Mouse (Mus musculus): ENCODE results near the gene Ngp. TPM values are rescaled to one million over a fixed set of nuclear protein-coding genes. Genes with fewer than 3 reads are reported as not detected.

Gene Ngp
- polyA plus RNA-seq, 2 experiments, result 1.5 to 5.9 TPM

DNA sequence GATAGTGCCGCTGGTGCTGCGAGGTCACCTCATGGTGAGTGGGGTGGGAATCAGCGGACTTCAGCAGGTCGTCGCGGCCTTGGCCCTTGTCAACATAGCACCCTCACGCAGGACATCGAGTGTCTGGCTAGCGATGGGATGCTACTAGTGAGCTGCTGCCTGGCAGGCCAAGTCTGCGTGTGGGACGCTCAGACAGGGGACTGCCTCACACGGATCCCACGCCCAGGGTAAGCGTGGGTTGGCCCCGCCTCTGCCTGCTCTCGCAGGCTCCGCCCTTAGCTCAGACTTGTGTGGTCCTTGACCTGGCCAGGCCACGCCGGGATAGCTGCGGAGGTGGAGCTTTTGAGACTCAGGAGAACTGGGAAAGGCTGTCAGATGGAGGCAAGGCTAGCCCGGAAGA, 38.9 kb upstream of the Ngp start:
- Histone ChIP-seq H3K4me1 (ENCODE audit: control insufficient read depth, insufficient read depth, low read length) (no peaks in the 10 kb centered on the region), H3K9me3 (ENCODE audit: control insufficient read depth, low read length) (no peaks in the 10 kb centered on the region), H3K27ac (replicated peaks; ENCODE audit: low read depth, low read length) (no peak overlapping the region), H3K9ac (ENCODE audit: low read depth, low read length, severe bottlenecking) (no peak overlapping the region), H3K4me2 (replicated peaks; ENCODE audit: low read depth, low read length, severe bottlenecking) (no peak overlapping the region), H3K36me3 (ENCODE audit: control insufficient read depth, insufficient read depth, low read length) (peaks cover 86% of the 10 kb centered on the region), H3K27me3 (ENCODE audit: control insufficient read depth, insufficient read depth, low read length) (no peaks in the 10 kb centered on the region), H3K4me3 (replicated peaks; ENCODE audit: low read length) (no peak overlapping the region)
- no peak for TF ChIP-seq POLR2A (IDR thresholded peaks at IDR 0.05; ENCODE audit: borderline replicate concordance, extremely low read depth, insufficient read depth, insufficient read length)
- 0 out of 2 replicates have a peak, but pooled peaks have one; percentile 14 for ATAC-seq (ENCODE audit: low FRiP score, low read depth)
- no peak for DNase-seq (ENCODE audit: low spot score)
- 40% methylated on average over 20 of the region's 21 CpGs for WGBS

DNA sequence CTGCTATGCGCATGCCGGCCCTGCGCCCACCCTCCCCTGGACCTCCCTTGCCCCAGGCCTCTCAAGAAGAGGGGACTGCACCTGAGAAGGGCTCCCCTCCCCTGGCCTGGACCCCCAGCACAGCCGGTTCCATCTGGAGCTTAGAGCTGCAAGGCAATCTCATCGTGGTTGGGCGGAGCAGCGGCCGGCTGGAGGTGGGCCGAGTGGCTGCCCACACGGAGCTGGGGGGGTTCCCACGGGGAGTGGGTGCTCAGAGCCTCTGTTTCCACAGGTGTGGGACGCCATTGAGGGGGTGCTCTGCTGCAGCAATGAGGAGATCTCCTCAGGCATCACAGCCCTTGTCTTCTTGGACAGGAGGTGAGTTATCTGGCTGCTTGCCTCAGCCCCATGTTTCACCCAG, 38.3 kb upstream of the Ngp start:
- H3K27me3 ChIP-seq (ENCODE audit: control insufficient read depth, insufficient read depth, low read length), result no peaks in the 10 kb centered on the region
- no peaks in the 10 kb centered on the region for H3K4me1 ChIP-seq (ENCODE audit: control insufficient read depth, insufficient read depth, low read length)
- DNase-seq (ENCODE audit: low spot score) (no peak), ATAC-seq (ENCODE audit: low FRiP score, low read depth) (no peak)
- no peak for TF ChIP-seq POLR2A (IDR thresholded peaks at IDR 0.05; ENCODE audit: borderline replicate concordance, extremely low read depth, insufficient read depth, insufficient read length)
- H3K27ac ChIP-seq (replicated peaks; ENCODE audit: low read depth, low read length), result no peak overlapping the region
- no peak overlapping the region for H3K9ac ChIP-seq (ENCODE audit: low read depth, low read length, severe bottlenecking)
- no peaks in the 10 kb centered on the region for H3K9me3 ChIP-seq (ENCODE audit: control insufficient read depth, low read length)
- no peak overlapping the region for H3K4me2 ChIP-seq (replicated peaks; ENCODE audit: low read depth, low read length, severe bottlenecking)
- peaks cover 92% of the 10 kb centered on the region for H3K36me3 ChIP-seq (ENCODE audit: control insufficient read depth, insufficient read depth, low read length)
- WGBS, result 70% methylated on average over 12 of the region's 12 CpGs
- no peak overlapping the region for H3K4me3 ChIP-seq (replicated peaks; ENCODE audit: low read length)

DNA sequence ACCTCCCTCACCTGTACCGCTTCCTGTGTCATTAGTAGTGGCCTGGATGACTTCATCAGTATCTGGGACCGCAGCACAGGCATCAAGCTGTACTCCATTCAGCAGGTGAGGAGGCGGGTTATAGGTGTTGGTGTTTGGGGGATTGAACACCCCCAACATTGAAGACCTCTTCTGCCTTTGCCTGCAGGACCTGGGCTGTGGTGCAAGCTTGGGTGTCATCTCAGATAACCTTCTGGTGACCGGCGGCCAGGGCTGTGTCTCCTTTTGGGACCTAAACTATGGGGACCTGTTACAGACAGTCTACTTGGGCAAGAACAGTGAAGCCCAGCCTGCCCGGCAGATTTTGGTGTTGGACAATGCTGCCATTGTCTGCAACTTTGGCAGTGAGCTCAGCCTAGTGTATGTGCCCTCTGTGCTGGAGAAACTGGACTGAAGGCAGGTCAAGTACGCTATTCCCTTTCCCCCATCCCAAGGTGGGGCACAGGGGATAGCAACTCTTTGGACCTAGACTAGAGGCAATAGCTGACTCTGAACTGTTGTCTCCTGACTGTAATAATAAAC, 35.1 kb upstream of the Ngp start:
- Histone ChIP-seq H3K4me1 (ENCODE audit: control insufficient read depth, insufficient read depth, low read length) (no peaks in the 10 kb centered on the region), H3K27ac (replicated peaks; ENCODE audit: low read depth, low read length) (no peak overlapping the region), H3K9me3 (ENCODE audit: control insufficient read depth, low read length) (no peaks in the 10 kb centered on the region), H3K27me3 (ENCODE audit: control insufficient read depth, insufficient read depth, low read length) (no peaks in the 10 kb centered on the region), H3K4me3 (replicated peaks; ENCODE audit: low read length) (no peak overlapping the region), H3K4me2 (replicated peaks; ENCODE audit: low read depth, low read length, severe bottlenecking) (no peak overlapping the region), H3K9ac (ENCODE audit: low read depth, low read length, severe bottlenecking) (no peak overlapping the region), H3K36me3 (ENCODE audit: control insufficient read depth, insufficient read depth, low read length) (peaks cover 96% of the 10 kb centered on the region)
- ATAC-seq (ENCODE audit: low FRiP score, low read depth) (no peak), DNase-seq (ENCODE audit: low spot score) (no peak)
- 85% methylated on average over 7 of the region's 7 CpGs for WGBS
- TF ChIP-seq POLR2A (IDR thresholded peaks at IDR 0.05; ENCODE audit: borderline replicate concordance, extremely low read depth, insufficient read depth, insufficient read length), result no peak

DNA sequence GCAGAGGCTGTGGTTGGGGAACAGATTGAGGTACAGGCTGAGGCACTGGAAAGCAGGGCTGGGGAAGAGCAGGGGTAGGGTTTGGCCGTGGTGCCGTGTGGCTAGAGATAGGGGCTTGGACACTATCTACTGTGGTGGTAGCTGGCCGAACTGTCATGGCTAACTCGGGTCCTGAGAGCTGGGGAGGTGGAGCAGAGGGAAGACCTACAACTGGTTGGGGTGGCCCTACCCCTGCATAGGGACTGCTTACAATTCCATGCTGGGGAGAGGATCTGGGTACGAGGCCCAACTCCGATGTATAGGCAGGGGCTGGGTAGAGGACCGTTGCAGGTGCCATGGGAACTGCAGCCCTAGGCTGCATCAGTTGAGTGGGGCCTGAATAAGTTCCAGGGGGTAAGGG, 31.5 kb upstream of the Ngp start:
- Histone ChIP-seq H3K4me2 (replicated peaks; ENCODE audit: low read depth, low read length, severe bottlenecking) (no peak overlapping the region), H3K9ac (ENCODE audit: low read depth, low read length, severe bottlenecking) (no peak overlapping the region), H3K4me1 (ENCODE audit: control insufficient read depth, insufficient read depth, low read length) (no peaks in the 10 kb centered on the region), H3K27me3 (ENCODE audit: control insufficient read depth, insufficient read depth, low read length) (no peaks in the 10 kb centered on the region), H3K27ac (replicated peaks; ENCODE audit: low read depth, low read length) (no peak overlapping the region), H3K9me3 (ENCODE audit: control insufficient read depth, low read length) (no peaks in the 10 kb centered on the region), H3K4me3 (replicated peaks; ENCODE audit: low read length) (no peak overlapping the region), H3K36me3 (ENCODE audit: control insufficient read depth, insufficient read depth, low read length) (peaks cover 99% of the 10 kb centered on the region)
- TF ChIP-seq POLR2A (IDR thresholded peaks at IDR 0.05; ENCODE audit: borderline replicate concordance, extremely low read depth, insufficient read depth, insufficient read length), result no peak
- ATAC-seq (ENCODE audit: low FRiP score, low read depth), result no peak
- DNase-seq (ENCODE audit: low spot score), result no peak
- 94% methylated on average over 7 of the region's 7 CpGs for WGBS

DNA sequence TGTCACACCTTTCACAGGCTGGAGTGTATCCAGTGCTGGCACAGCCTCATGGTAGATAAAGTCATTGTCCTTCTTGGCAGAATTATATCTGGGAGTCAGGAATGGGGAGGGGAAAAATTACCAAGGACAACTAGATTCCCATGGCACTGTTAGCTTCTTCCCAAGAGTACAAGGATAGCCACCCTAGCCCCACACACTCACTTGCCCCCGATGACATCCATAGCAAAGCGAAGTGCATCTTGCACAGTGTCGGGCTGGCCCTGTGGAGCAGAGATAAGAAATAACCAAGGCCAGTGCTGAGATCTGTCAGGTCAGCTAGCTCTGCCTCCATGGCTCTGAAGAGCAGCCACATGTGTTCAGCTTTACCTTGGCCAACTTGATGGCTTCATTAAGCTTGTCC, 28.7 kb upstream of the Ngp start:
- 94% methylated on average over 3 of the region's 3 CpGs for whole genome bisulfite sequencing
- H3K36me3 ChIP-seq (ENCODE audit: control insufficient read depth, insufficient read depth, low read length), result peaks cover 95% of the 10 kb centered on the region
- no peak for TF ChIP-seq POLR2A (IDR thresholded peaks at IDR 0.05; ENCODE audit: borderline replicate concordance, extremely low read depth, insufficient read depth, insufficient read length)

DNA sequence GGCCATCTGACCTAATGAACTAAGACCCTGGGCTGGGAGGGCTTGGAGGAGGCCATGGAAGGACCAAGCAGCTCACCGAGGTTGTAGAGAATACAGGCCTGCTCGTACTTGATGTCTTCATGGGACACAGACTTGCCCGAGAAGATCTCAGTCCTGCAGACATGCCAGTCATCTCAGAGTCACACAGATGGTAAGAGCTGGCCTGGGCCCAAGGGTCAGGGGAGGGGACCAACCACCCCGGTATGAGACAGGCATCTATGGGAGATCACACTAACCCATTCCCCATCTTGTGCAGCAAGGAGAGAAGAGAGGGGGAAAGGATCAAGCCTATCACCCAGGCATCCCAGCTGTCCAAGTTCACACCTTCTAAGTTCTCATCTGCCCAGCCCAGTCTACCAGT, 26.3 kb upstream of the Ngp start:
- no peak for TF ChIP-seq POLR2A (IDR thresholded peaks at IDR 0.05; ENCODE audit: borderline replicate concordance, extremely low read depth, insufficient read depth, insufficient read length)
- H3K4me2 ChIP-seq (replicated peaks; ENCODE audit: low read depth, low read length, severe bottlenecking), result no peak overlapping the region
- H3K9me3 ChIP-seq (ENCODE audit: control insufficient read depth, low read length), result no peaks in the 10 kb centered on the region
- H3K4me1 ChIP-seq (ENCODE audit: control insufficient read depth, insufficient read depth, low read length), result no peaks in the 10 kb centered on the region
- H3K27ac ChIP-seq (replicated peaks; ENCODE audit: low read depth, low read length), result no peak overlapping the region
- H3K36me3 ChIP-seq (ENCODE audit: control insufficient read depth, insufficient read depth, low read length), result peaks cover 93% of the 10 kb centered on the region
- no peak overlapping the region for H3K4me3 ChIP-seq (replicated peaks; ENCODE audit: low read length)
- H3K27me3 ChIP-seq (ENCODE audit: control insufficient read depth, insufficient read depth, low read length), result no peaks in the 10 kb centered on the region
- DNase-seq (ENCODE audit: low spot score), result no peak
- WGBS, result 98% methylated on average over 3 of the region's 4 CpGs
- H3K9ac ChIP-seq (ENCODE audit: low read depth, low read length, severe bottlenecking), result no peak overlapping the region
- ATAC-seq (ENCODE audit: low FRiP score, low read depth), result no peak

More for the DNA sequence above, 28.7 kb upstream of the Ngp start:
- no peak for DNase-seq (ENCODE audit: low spot score)
- no peak overlapping the region for H3K9ac ChIP-seq (ENCODE audit: low read depth, low read length, severe bottlenecking)
- no peak overlapping the region for H3K4me3 ChIP-seq (replicated peaks; ENCODE audit: low read length)
- H3K27ac ChIP-seq (replicated peaks; ENCODE audit: low read depth, low read length), result no peak overlapping the region
- ATAC-seq (ENCODE audit: low FRiP score, low read depth), result no peak
- H3K9me3 ChIP-seq (ENCODE audit: control insufficient read depth, low read length), result no peaks in the 10 kb centered on the region
- H3K4me1 ChIP-seq (ENCODE audit: control insufficient read depth, insufficient read depth, low read length), result no peaks in the 10 kb centered on the region
- no peaks in the 10 kb centered on the region for H3K27me3 ChIP-seq (ENCODE audit: control insufficient read depth, insufficient read depth, low read length)
- no peak overlapping the region for H3K4me2 ChIP-seq (replicated peaks; ENCODE audit: low read depth, low read length, severe bottlenecking)
